Mouse (Mus musculus): Measurements from ENCODE around the gene Syk.

DNA sequence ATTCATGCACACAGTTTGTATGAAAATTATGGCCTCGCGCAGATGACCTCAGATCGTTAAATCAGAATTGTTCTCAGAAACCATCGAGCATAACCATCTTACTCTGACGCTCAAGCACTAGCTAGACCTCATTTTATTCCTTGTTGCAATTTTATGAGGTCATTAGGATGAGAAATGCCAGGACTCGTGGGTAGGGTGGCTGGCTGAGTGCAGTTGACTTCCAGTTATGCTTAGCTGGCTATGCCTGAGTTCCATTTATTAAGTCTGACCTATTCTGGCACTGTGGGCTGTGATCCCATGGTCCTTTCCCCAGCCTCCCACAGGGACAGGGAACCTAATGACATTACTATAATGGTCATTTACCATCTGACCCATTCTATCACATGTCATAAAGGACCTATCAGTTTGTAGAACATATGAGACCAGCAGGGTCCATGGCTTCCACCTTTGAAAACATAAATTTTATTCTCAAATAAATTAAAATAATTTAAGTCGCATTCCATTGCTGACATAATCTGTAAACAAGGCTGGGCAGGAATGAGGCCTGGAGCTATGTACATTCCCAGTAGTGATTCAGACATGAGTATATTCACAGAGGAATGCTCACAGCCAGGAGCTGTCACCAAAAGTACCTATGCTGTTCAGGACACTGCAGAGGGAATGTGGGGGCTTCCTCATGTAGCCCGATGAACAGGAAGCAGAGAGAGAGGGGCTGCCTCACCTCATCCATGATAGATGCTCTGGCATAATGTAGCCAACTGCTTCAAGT lies 92.7 kb downstream of the Syk start:
- no peak for TF ChIP-seq POLR2A (IDR thresholded peaks at IDR 0.05; ENCODE audit: control insufficient read depth, extremely low read depth, insufficient read depth, low read length, poor library complexity)
- TF ChIP-seq CTCF (IDR thresholded peaks at IDR 0.05; ENCODE audit: borderline replicate concordance, control insufficient read depth, extremely low read depth, insufficient read depth, low read length, poor library complexity) = no peak
